Mouse (Mus musculus): ENCODE measurements around the gene H2-Aa.

DNA sequence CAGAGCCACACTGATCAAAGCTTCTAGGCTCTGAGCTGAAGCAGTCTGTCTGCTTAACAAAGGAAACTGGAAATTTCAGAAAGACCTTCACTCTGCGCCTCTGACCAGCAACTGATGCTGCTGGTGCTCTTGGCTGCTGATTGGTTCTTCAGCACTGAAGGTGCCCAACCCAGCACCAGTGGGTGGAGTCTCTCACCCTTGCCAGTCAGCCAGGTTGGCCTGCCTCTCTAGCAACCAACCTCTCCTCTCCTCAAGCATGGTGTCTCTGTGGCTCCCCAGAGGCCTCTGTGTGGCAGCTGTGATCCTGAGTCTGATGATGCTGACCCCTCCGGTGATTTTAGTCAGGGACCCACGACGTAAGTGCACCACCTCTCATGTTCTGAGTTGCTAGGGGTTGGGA, 37.8 kb upstream of the H2-Aa start, which contains the start of gene H2-Eb2:
- TF ChIP-seq CTCF (IDR thresholded peaks at IDR 0.05 in 2 of 3, conservative IDR thresholded peaks at IDR 0.05 in 1 of 3; ENCODE audit: control insufficient read depth in 1 of 3, insufficient read depth in 1 of 3, low read depth in 2 of 3, low read length in 3 of 3, poor library complexity in 1 of 3, severe bottlenecking in 1 of 3) (no peak), TBP (IDR thresholded peaks at IDR 0.05; ENCODE audit: low read depth, low read length) (no peak), USF2 (IDR thresholded peaks at IDR 0.05; ENCODE audit: borderline replicate concordance in 1 of 2, insufficient read depth in 1 of 2, low read depth in 1 of 2, low read length in 2 of 2) (no peak), SIN3A (IDR thresholded peaks at IDR 0.05; ENCODE audit: low read length) (no peak), ETS1 (IDR thresholded peaks at IDR 0.05; ENCODE audit: low read depth, low read length) (no peak), NRF1 (IDR thresholded peaks at IDR 0.05; ENCODE audit: insufficient read depth, low read depth, low read length, poor library complexity, severe bottlenecking) (no peak), TAL1 (IDR thresholded peaks at IDR 0.05; ENCODE audit: low read length) (no peak), GABPA (IDR thresholded peaks at IDR 0.05; ENCODE audit: low read depth, low read length) (no peak), POLR2A (IDR thresholded peaks at IDR 0.05; ENCODE audit: control insufficient read depth in 1 of 2, insufficient read depth in 1 of 2, low read depth in 1 of 2, low read length in 2 of 2, poor library complexity in 1 of 2) (no peak), USF1 (IDR thresholded peaks at IDR 0.05; ENCODE audit: low read depth, low read length) (no peak), ELF1 (IDR thresholded peaks at IDR 0.05; ENCODE audit: low read depth, low read length) (no peak), ZNF384 (IDR thresholded peaks at IDR 0.05; ENCODE audit: low read depth, low read length) (no peak)

All from MEL (cell line).